Mouse (Mus musculus): ENCODE measurements around the gene Tln1.

DNA sequence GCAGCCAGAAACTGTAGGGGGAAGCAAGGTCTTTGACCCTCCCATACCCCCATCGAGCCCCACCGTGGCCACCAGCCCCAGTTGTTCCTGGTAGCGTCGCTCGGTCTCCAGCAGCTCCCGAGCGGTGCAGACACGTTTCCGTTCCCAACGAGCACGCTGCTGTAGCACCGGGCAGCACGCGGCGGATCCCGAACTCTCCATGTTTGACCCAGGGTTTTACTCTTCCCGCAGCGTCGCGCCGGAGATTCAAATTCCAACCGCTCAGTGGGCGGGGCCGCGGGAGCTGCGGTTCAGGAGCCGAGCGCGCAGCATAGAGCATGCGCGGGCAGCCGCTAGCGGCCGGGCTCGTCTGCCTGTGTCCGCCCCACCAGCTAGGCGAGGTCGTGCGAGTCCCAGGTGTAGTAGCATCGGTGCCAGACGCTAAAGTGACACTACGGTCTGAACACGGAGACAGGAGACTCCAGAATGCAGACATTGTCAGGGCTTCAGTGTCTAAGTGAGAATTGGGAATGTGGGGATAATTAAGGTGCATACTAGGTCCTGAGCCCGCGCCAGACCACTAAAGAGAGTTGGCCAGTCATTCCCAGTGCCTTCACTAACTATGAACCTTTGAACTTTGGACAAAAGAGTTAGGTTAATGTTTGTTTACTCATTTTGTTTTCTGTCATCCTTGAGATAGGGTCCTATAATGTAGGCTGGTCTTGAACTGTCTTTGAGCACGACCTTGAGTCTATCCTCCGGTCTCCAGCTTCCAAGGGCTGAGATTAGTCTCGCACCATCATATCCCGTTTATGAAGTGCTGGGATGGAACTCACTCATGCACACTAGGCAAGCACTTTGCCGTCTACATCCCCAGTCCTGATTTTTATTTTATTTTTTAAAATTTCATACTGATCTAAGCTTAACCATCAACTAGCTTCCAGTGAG lies 62.8 kb downstream of the Tln1 start, which contains the start of gene Arhgef39:
- peak; percentile 53; the same call in 1 of the 2 replicates for TF ChIP-seq POLR2A (IDR thresholded peaks at IDR 0.05; ENCODE audit: borderline replicate concordance, control insufficient read depth, low read depth, low read length)
- no peak for TF ChIP-seq CTCF (IDR thresholded peaks at IDR 0.05; ENCODE audit: control insufficient read depth, insufficient read depth, low read length)
